12 mouse cellular contexts compared by ENCODE assay signal in the genomic region with DNA sequence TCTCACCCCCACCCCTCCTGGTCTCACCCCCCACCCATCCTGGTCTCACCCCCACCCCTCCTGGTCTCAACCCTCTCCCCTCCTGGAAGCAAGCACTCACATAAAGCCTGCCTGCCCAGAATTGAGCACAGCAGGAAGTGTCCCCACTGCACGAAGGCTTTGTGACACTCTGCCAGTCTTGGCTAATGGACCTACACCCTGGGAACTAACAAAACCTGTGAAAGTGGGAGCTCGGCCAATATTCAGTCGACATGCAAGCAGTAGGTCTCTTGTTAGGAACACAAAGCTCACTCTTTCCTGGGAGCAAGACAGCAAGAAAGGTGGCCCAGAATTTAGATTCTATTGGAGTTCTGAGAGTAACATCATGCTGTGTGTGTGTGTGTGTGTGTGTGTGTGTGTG. TPM values are rescaled to one million over a fixed set of nuclear protein-coding genes. Genes with fewer than 3 reads are reported as not detected.
DNase-seq lines count a peak whose midpoint lies in the region; ATAC-seq lines count a peak whose summit lies in the region.
"Had no signal": no experiment of that assay in that cellular context is flagged by ENCODE, and none has a peak within 500 bp of the region (broad histone marks: within the 10 kb centered on the region; RNA-seq: fewer than 3 reads in every experiment).

No protein-coding gene starts in this region.

- peaks cover 16% of the 10 kb centered on the region for H3K4me1 ChIP-seq in hindbrain, embryonic 13.5 days (replicated peaks)
- H3K4me1 ChIP-seq in hindbrain, embryonic 10.5 days (replicated peaks): peaks cover 32% of the 10 kb centered on the region
- H3K4me1 ChIP-seq in heart, embryonic 15.5 days (replicated peaks): peaks cover 19% of the 10 kb centered on the region

- ATAC-seq in hindbrain, embryonic 13.5 days (ENCODE audit: low FRiP score): no peak
- 0 out of 2 replicates have a peak, but pooled peaks have one; percentile 36 for ATAC-seq in heart, embryonic 15.5 days (replicated peaks; ENCODE audit: insufficient number of reproducible peaks, insufficient read depth, low FRiP score, low read depth)
- ATAC-seq: activated CD4-positive, CD25-positive, alpha-beta regulatory T cell, adult 4 months had no signal

- no peaks in the 10 kb centered on the region for H3K27me3 ChIP-seq in hindbrain, embryonic 13.5 days
- H3K27me3 ChIP-seq in hindbrain, embryonic 10.5 days (ENCODE audit: insufficient read depth, poor library complexity, severe bottlenecking): no peaks in the 10 kb centered on the region
- H3K27me3 ChIP-seq in heart, embryonic 15.5 days: no peaks in the 10 kb centered on the region
- H3K27me3 ChIP-seq: kidney, embryonic 15.5 days; midbrain, embryonic 12.5 days had no signal

- no peak overlapping the region for H3K4me2 ChIP-seq in hindbrain, embryonic 13.5 days
- H3K4me2 ChIP-seq in heart, embryonic 15.5 days: no peak overlapping the region
- H3K4me2 ChIP-seq: kidney, embryonic 15.5 days; midbrain, embryonic 12.5 days had no signal

- DNase-seq in hindbrain, embryonic 10.5 days (ENCODE audit: low spot score): no peak
- DNase-seq in right cerebral cortex, postnatal 10 days (ENCODE audit: low spot score in 2 of 2): peak; percentile 81 to 83
- no peak for DNase-seq in right cerebral cortex, adult 2 months (ENCODE audit: low spot score in 2 of 2)
- no peak for DNase-seq in liver
- no peak for DNase-seq in urinary bladder, postnatal 10 days (ENCODE audit: low spot score)
- DNase-seq: gastrocnemius, postnatal 25 days had no signal

- no peak overlapping the region for H3K4me3 ChIP-seq in hindbrain, embryonic 13.5 days
- no peak overlapping the region for H3K4me3 ChIP-seq in hindbrain, embryonic 10.5 days
- no peak overlapping the region for H3K4me3 ChIP-seq in heart, embryonic 15.5 days
- H3K4me3 ChIP-seq: embryonic facial prominence, embryonic 10.5 days; kidney, embryonic 15.5 days; midbrain, embryonic 12.5 days had no signal

- peak overlapping the region; percentile 52; the same call in 1 of the 2 replicates for H3K27ac ChIP-seq in hindbrain, embryonic 13.5 days
- no peak overlapping the region for H3K27ac ChIP-seq in hindbrain, embryonic 10.5 days
- peak overlapping the region; percentile 26; the same call in 1 of the 2 replicates for H3K27ac ChIP-seq in heart, embryonic 15.5 days
- H3K27ac ChIP-seq: embryonic facial prominence, embryonic 10.5 days; kidney, embryonic 15.5 days; midbrain, embryonic 12.5 days had no signal

- no peaks in the 10 kb centered on the region for H3K9me3 ChIP-seq in hindbrain, embryonic 13.5 days
- no peaks in the 10 kb centered on the region for H3K9me3 ChIP-seq in hindbrain, embryonic 10.5 days
- H3K9me3 ChIP-seq in heart, embryonic 15.5 days (replicated peaks): no peaks in the 10 kb centered on the region
- H3K9me3 ChIP-seq: embryonic facial prominence, embryonic 10.5 days; kidney, embryonic 15.5 days; midbrain, embryonic 12.5 days had no signal

- 53% methylated on average over 3 of the region's 3 CpGs for WGBS in hindbrain, embryonic 13.5 days
- WGBS in hindbrain, embryonic 10.5 days: 67% methylated on average over 3 of the region's 3 CpGs
- 36% methylated on average over 3 of the region's 3 CpGs for WGBS in heart, embryonic 15.5 days

- H3K36me3 ChIP-seq in hindbrain, embryonic 13.5 days: peaks cover 43% of the 10 kb centered on the region
- peaks cover 57% of the 10 kb centered on the region for H3K36me3 ChIP-seq in hindbrain, embryonic 10.5 days
- H3K36me3 ChIP-seq in heart, embryonic 15.5 days: peaks cover 3% of the 10 kb centered on the region; the same call in 1 of the 2 replicates

- no peak overlapping the region for H3K9ac ChIP-seq in hindbrain, embryonic 13.5 days
- no peak overlapping the region for H3K9ac ChIP-seq in heart, embryonic 15.5 days
- H3K9ac ChIP-seq: kidney, embryonic 15.5 days; midbrain, embryonic 12.5 days had no signal

RNA-seq across cellular contexts. Expression of gene Appl2, which starts 17.6 kb away (rescaled TPM):
- polyA plus RNA-seq in hindbrain, embryonic 13.5 days (2015; fragmentation: Nextera tagmentation; extraction: Ambion mirVana): 48.3 and 48.4 TPM in 2 replicates
- 29.6 and 35.2 TPM in 2 replicates for polyA plus RNA-seq in hindbrain, embryonic 10.5 days (2016; fragmentation: Nextera tagmentation; extraction: Ambion mirVana)
- polyA plus RNA-seq in heart, embryonic 15.5 days (2015; fragmentation: Nextera tagmentation; extraction: Ambion mirVana): 34.0 and 36.5 TPM in 2 replicates

Comparison
In these comparisons a context has a peak if more than half of its experiments do, and no peak if none do; other contexts are left out.
1. DNase-seq: peak in right cerebral cortex, postnatal 10 days (2 of 2); none in hindbrain, embryonic 10.5 days (single experiment), right cerebral cortex, adult 2 months (0 of 2), liver (single experiment) and urinary bladder, postnatal 10 days (single experiment).